Mouse (Mus musculus): ENCODE measurements around the gene Tsku. TPM values are rescaled to one million over a fixed set of nuclear protein-coding genes. Genes with fewer than 3 reads are reported as not detected.

The Tsku gene
- total RNA-seq, 2 experiments from 2014 or later, result 7.0 to 7.2 TPM

- no peak for DNase-seq
Observed at GRCm38 (mm10) chr7:98328311-98328710, 32.8 kb downstream of the Tsku start.

GRCm38 (mm10) chr7:98326051-98326450 is 35.1 kb downstream of the Tsku start:
- DNase-seq, result no peak

GRCm38 (mm10) chr7:98324228-98324627 is 36.9 kb downstream of the Tsku start:
- DNase-seq, result no peak

- no peak for DNase-seq
Observed at GRCm38 (mm10) chr7:98323288-98324019, 37.7 kb downstream of the Tsku start.

GRCm38 (mm10) chr7:98322415-98322814 is 38.7 kb downstream of the Tsku start:
- no peak for DNase-seq

GRCm38 (mm10) chr7:98321083-98321482 is 40.0 kb downstream of the Tsku start, which contains the start of gene Acer3:
TSS of gene Acer3 (minus strand) at chr7:98321208.
- DNase-seq, result no peak

- DNase-seq, result no peak
Observed at GRCm38 (mm10) chr7:98320006-98320556, 41.0 kb downstream of the Tsku start.

- peak; percentile 54 for DNase-seq
Observed at GRCm38 (mm10) chr7:98316568-98316967, 44.6 kb downstream of the Tsku start.

GRCm38 (mm10) chr7:98315087-98315486 is 46.0 kb downstream of the Tsku start:
- no peak for DNase-seq

GRCm38 (mm10) chr7:98312185-98312920 is 48.8 kb downstream of the Tsku start:
- no peak for DNase-seq

GRCm38 (mm10) chr7:98310266-98310665 is 50.9 kb downstream of the Tsku start:
- no peak for DNase-seq

- DNase-seq, result peak; percentile 98
Observed at GRCm38 (mm10) chr7:98309219-98310030, 51.7 kb downstream of the Tsku start.

GRCm38 (mm10) chr7:98308607-98309218 is 52.4 kb downstream of the Tsku start:
- no peak for DNase-seq

GRCm38 (mm10) chr7:98307921-98308606 is 53.1 kb downstream of the Tsku start:
- DNase-seq, result no peak

- no peak for DNase-seq
Observed at GRCm38 (mm10) chr7:98307411-98307810, 53.7 kb downstream of the Tsku start.

Other genes with a start within 250 kb of the Tsku start
- 10 to 100 TPM; 48.9 to 87.1 TPM for gene Myo7a, start 241.8 kb downstream of the Tsku start, total RNA-seq (2021)
- gene Omp, start 215.8 kb downstream of the Tsku start, total RNA-seq (2021), result 1 to 10 TPM in 1 of 2 experiments, under 1 TPM in 1; 0.66 to 1.2 TPM
- 10 to 100 TPM in 1 of 2 experiments, 1 to 10 TPM in 1; 8.2 to 13.4 TPM for gene Capn5, start 183.1 kb downstream of the Tsku start, total RNA-seq (2021)
- gene B3gnt6, start 161.8 kb downstream of the Tsku start, total RNA-seq (2021), result 1 to 10 TPM; 2.3 to 3.3 TPM
- 10 to 100 TPM; 18.4 to 20.7 TPM for gene Acer3, start 40.1 kb downstream of the Tsku start, total RNA-seq (2021)
- gene Gucy2d, start 79.1 kb upstream of the Tsku start, total RNA-seq (2021), result under 1 TPM in 1 of 2 experiments, not detected in 1; 0.09 TPM
- 10 to 100 TPM; 15.2 to 17.3 TPM for gene Lrrc32, start 128.0 kb upstream of the Tsku start, total RNA-seq (2021)

All from adrenal gland, postnatal 10 days (tissue).